Mouse (Mus musculus) CH12.LX (cell line): ENCODE measurements around the gene Dkc1. TPM values are rescaled to one million over a fixed set of nuclear protein-coding genes. Genes with fewer than 3 reads are reported as not detected.

Source experiments
- DNase-seq: peaks from one replicate; pipeline ENCODE4 v3.0.0-alpha.2; 2013; ENCODE audit errors: extremely low read depth
- H3K27ac ChIP-seq: 2 replicates; pipeline ENCODE4 v1.5.1; 2012; ENCODE audit warnings: low read depth, mild to moderate bottlenecking, control low read depth, moderate library complexity; ENCODE audit not compliant: insufficient read depth
- H3K27me3 ChIP-seq: replicated peaks from 2 replicates; pipeline ENCODE3; 2012; ENCODE audit warnings: inconsistent platforms
- H3K36me3 ChIP-seq, 2 experiments: replicated peaks in 1 of 2; 2 replicates each; pipeline versions ENCODE3 to v1.6.1; 2012; ENCODE audit warnings: inconsistent platforms in 1 of 2, low read length in 1 of 2, mild to moderate bottlenecking in 1 of 2, mixed read lengths in 1 of 2, moderate library complexity in 1 of 2; ENCODE audit not compliant: control insufficient read depth in 1 of 2, insufficient read depth in 1 of 2
- H3K4me1 ChIP-seq, 2 experiments: 2 replicates each; pipeline ENCODE4 v1.6.1; 2012; ENCODE audit warnings: inconsistent platforms in 1 of 2, moderate library complexity in 1 of 2; ENCODE audit not compliant: insufficient read depth in 2 of 2, control insufficient read depth in 1 of 2
- H3K4me2 ChIP-seq: 2 replicates; pipeline ENCODE4 v1.6.1; 2012; ENCODE audit warnings: low read depth, mild to moderate bottlenecking, control low read depth; ENCODE audit not compliant: poor library complexity, insufficient read depth, severe bottlenecking
- H3K4me3 ChIP-seq, 3 experiments: fragments of 150-350 bp in 1 of 3; sonication (generic) in 1 of 3; replicated peaks in 1 of 3; 2 replicates each; pipeline versions ENCODE3 to v1.5.1; 2011 to 2012; ENCODE audit warnings: low read depth in 2 of 3, low read length in 2 of 3, mild to moderate bottlenecking in 2 of 3, moderate library complexity in 2 of 3, control low read depth in 1 of 3, improper control_type of control experiment in 1 of 3, inconsistent platforms in 1 of 3, mixed read lengths in 1 of 3; ENCODE audit not compliant: poor library complexity in 1 of 3
- H3K79me2 ChIP-seq: replicated peaks from 2 replicates; pipeline ENCODE4 v1.6.1; 2012; ENCODE audit warnings: mild to moderate bottlenecking, moderate library complexity; ENCODE audit not compliant: control insufficient read depth, poor library complexity, insufficient read depth, severe bottlenecking; ENCODE audit errors: extremely low read depth
- H3K9ac ChIP-seq: 2 replicates; pipeline ENCODE4 v1.6.1; 2012; ENCODE audit warnings: low read depth, mild to moderate bottlenecking, control low read depth, moderate library complexity; ENCODE audit not compliant: insufficient read depth
- H3K9me3 ChIP-seq: replicated peaks from 2 replicates; pipeline ENCODE3; 2012; ENCODE audit warnings: low read length, inconsistent platforms, mixed read lengths
- E2F4 ChIP-seq: IDR thresholded peaks from 2 replicates; pipeline ENCODE4 v1.6.1; 2011; ENCODE audit warnings: low read depth, low read length, improper control_type of control experiment; ENCODE audit not compliant: insufficient replicate concordance
- ELF1 ChIP-seq: IDR thresholded peaks from 2 replicates; pipeline ENCODE4 v1.6.1; 2014; ENCODE audit warnings: low read depth, mild to moderate bottlenecking, inconsistent platforms, low read length, improper control_type of control experiment
- EP300 ChIP-seq: IDR thresholded peaks from 2 replicates; pipeline ENCODE4 v1.6.1; 2011; ENCODE audit warnings: low read length, improper control_type of control experiment
- GABPA ChIP-seq: IDR thresholded peaks from 2 replicates; pipeline ENCODE4 v1.6.1; 2012; ENCODE audit warnings: low read depth, low read length, improper control_type of control experiment, inconsistent platforms; ENCODE audit not compliant: insufficient replicate concordance
- HCFC1 ChIP-seq: IDR thresholded peaks from 2 replicates; pipeline ENCODE4 v1.6.1; 2012; ENCODE audit warnings: low read depth, mild to moderate bottlenecking, inconsistent platforms, low read length, improper control_type of control experiment
- JUN ChIP-seq: IDR thresholded peaks from 2 replicates; pipeline ENCODE4 v1.6.1; 2011; ENCODE audit warnings: low read depth, mild to moderate bottlenecking, low read length, improper control_type of control experiment, moderate library complexity; ENCODE audit not compliant: insufficient read depth
- JUND ChIP-seq: conservative IDR thresholded peaks from 2 replicates; pipeline ENCODE4 v1.6.1; 2011; ENCODE audit warnings: low read depth, low read length, improper control_type of control experiment
- KAT2A ChIP-seq: IDR thresholded peaks from 2 replicates; pipeline ENCODE4 v1.6.1; 2012; ENCODE audit warnings: low read length, improper control_type of control experiment, inconsistent platforms; ENCODE audit not compliant: insufficient replicate concordance
- MAFK ChIP-seq: IDR thresholded peaks from 2 replicates; pipeline ENCODE4 v1.6.1; 2011; ENCODE audit warnings: low read length, improper control_type of control experiment; ENCODE audit not compliant: insufficient replicate concordance
- MAZ ChIP-seq: IDR thresholded peaks from 2 replicates; pipeline ENCODE4 v1.6.1; 2012; ENCODE audit warnings: low read depth, mild to moderate bottlenecking, inconsistent platforms, low read length, improper control_type of control experiment, moderate library complexity
- MEF2A ChIP-seq: IDR thresholded peaks from 2 replicates; pipeline ENCODE4 v1.6.1; 2014; ENCODE audit warnings: low read depth, mild to moderate bottlenecking, inconsistent platforms, low read length, improper control_type of control experiment, borderline replicate concordance
- MXI1 ChIP-seq: IDR thresholded peaks from 2 replicates; pipeline ENCODE4 v1.6.1; 2011; ENCODE audit warnings: mild to moderate bottlenecking, low read depth, low read length, improper control_type of control experiment
- MYC ChIP-seq: IDR thresholded peaks from 2 replicates; pipeline ENCODE4 v1.6.1; 2011; ENCODE audit warnings: low read depth, mild to moderate bottlenecking, improper control_type of control experiment, low read length
- NELFE ChIP-seq: IDR thresholded peaks from 2 replicates; pipeline ENCODE4 v1.6.1; 2011; ENCODE audit warnings: low read depth, low read length, improper control_type of control experiment
- PAX5 ChIP-seq: IDR thresholded peaks from 2 replicates; pipeline ENCODE4 v1.6.1; 2012; ENCODE audit warnings: low read length, inconsistent platforms, mixed read lengths
- POLR2A ChIP-seq: IDR thresholded peaks from 2 replicates; pipeline ENCODE4 v1.6.1; 2011; ENCODE audit warnings: low read depth, mild to moderate bottlenecking, improper control_type of control experiment, low read length
- POLR2AphosphoS2 ChIP-seq: IDR thresholded peaks from 2 replicates; pipeline ENCODE4 v1.6.1; 2011; ENCODE audit warnings: low read depth, low read length, improper control_type of control experiment
- RAD21 ChIP-seq: IDR thresholded peaks from 2 replicates; pipeline ENCODE4 v1.6.1; 2011; ENCODE audit warnings: low read depth, mild to moderate bottlenecking, low read length, improper control_type of control experiment, moderate library complexity
- RCOR1 ChIP-seq: conservative IDR thresholded peaks from 2 replicates; pipeline ENCODE4 v1.6.1; 2012; ENCODE audit warnings: low read depth, mild to moderate bottlenecking, inconsistent platforms, low read length, improper control_type of control experiment
- SMC3 ChIP-seq: IDR thresholded peaks from 2 replicates; pipeline ENCODE4 v1.6.1; 2011; ENCODE audit warnings: low read depth, low read length, improper control_type of control experiment
- TBP ChIP-seq: conservative IDR thresholded peaks from 2 replicates; pipeline ENCODE4 v1.6.1; 2011; ENCODE audit warnings: low read depth, low read length, improper control_type of control experiment
- USF1 ChIP-seq: IDR thresholded peaks from 2 replicates; pipeline ENCODE4 v1.6.1; 2014; ENCODE audit warnings: low read depth, mild to moderate bottlenecking, inconsistent platforms, low read length, improper control_type of control experiment
- ZC3H11A ChIP-seq: IDR thresholded peaks from 2 replicates; pipeline ENCODE4 v1.6.1; 2012; ENCODE audit warnings: low read depth, mild to moderate bottlenecking, inconsistent platforms, low read length, improper control_type of control experiment
- ZKSCAN1 ChIP-seq: IDR thresholded peaks from 2 replicates; pipeline ENCODE4 v1.6.1; 2012; ENCODE audit warnings: low read depth, inconsistent platforms, low read length, improper control_type of control experiment, borderline replicate concordance
- ZMIZ1 ChIP-seq: IDR thresholded peaks from 2 replicates; pipeline ENCODE4 v1.6.1; 2012; ENCODE audit warnings: low read depth, mild to moderate bottlenecking, inconsistent platforms, low read length, improper control_type of control experiment
- dilution Hi-C: fragments of 300-500 bp; cut with MboI; formaldehyde crosslinking; loops from 2 replicates; pipeline ENCODE4 v1.14.3; 2020; ENCODE audit warnings: low sequenced_read_pairs; ENCODE audit not compliant: extremely low pct_unique_long_range_greater_than_20kb, extremely low pct_ligation_motif_present
- in situ Hi-C: fragments of 300-500 bp; cut with MboI; formaldehyde crosslinking; loops from 3 replicates; pipeline ENCODE4 v1.14.3; 2019; ENCODE audit warnings: low sequenced_read_pairs, low pct_ligation_motif_present, low pct_unique_long_range_greater_than_20kb, mixed read lengths
- polyA plus RNA-seq: library from polyadenylated mRNA; unstranded; fragments of >175 nt; gene quantifications from 2 replicates; pipeline ENCODE4 v1.2.1, GENCODE M21; 2012; ENCODE audit warnings: low read depth; ENCODE audit not compliant: insufficient read length
- total RNA-seq, 2 experiments: library from RNA; depleted of rRNA; stranded (reverse); fragments of 300-350 nt in 1 of 2; fragments of >200 nt in 1 of 2; gene quantifications; 2 replicates each; pipeline ENCODE4 v1.2.3; 2012 to 2014

Dkc1 gene
- total and polyA plus RNA-seq, 3 experiments, result 110 to 273 (median 260) TPM

DNA sequence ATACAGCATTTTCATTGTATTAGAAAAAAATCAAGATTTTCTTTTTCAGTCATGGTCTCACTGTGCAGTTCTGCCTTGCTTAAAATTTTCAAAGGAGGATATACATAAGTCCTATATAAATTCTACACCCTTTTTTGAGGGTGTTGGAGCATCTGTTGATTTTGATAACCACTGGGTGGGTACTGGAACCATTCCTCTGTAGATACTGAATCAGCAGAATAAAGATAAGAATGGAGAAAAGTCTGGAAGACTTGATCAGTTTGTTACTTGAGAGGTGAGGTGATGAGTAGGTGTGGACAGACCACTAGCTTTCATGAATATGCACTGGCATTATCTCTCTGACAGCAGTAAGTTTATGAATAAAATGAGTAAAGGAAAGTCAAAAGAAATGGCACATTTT is 19.9 kb downstream of the Dkc1 start:
- Histone ChIP-seq H3K9ac (no peak overlapping the region), H3K9me3 (no peaks in the 10 kb centered on the region), H3K4me2 (no peak overlapping the region), H3K27ac (no peak overlapping the region), H3K27me3 (no peaks in the 10 kb centered on the region), H3K4me1 (no peaks in the 10 kb centered on the region), H3K79me2 (no peaks in the 10 kb centered on the region), H3K36me3 (peaks cover 4 to 24% of the 10 kb centered on the region in 2 experiments), H3K4me3 (no peak overlapping the region)
- dilution Hi-C loops, result no loop called here
- TF ChIP-seq PAX5 (no peak), ZC3H11A (no peak), ELF1 (no peak), JUND (no peak), RCOR1 (no peak), EP300 (no peak), E2F4 (no peak), NELFE (no peak), SMC3 (no peak), POLR2A (no peak), TBP (no peak), ZMIZ1 (no peak)
- DNase-seq, result no peak
- in situ Hi-C loops, result no loop called here

DNA sequence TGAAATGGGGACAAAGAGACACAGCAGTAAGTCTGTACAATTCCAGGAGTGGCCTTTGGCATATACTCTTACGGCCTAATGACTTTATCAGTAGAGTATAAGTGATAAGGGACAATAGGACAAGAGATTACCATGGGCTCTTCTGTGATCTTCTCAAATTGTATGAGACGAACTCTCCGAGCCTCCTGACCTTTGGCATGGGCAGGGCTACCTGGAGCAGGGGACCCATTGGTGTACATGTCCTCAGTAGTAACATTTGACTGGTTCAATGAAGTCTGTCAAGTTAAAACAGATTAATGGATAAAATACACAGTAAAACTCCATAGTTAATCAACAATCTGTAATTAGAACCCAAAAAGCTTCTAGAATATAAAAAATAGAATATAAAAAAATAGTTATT is 30.0 kb downstream of the Dkc1 start:
- H3K9ac ChIP-seq, result no peak overlapping the region
- dilution Hi-C loops (no loop called here), in situ Hi-C loops (no loop called here)
- H3K4me1 ChIP-seq, result peaks cover 0 to 8% of the 10 kb centered on the region in 2 experiments; a peak in 1 of 4 replicates
- DNase-seq, result no peak
- no peaks in the 10 kb centered on the region for H3K27me3 ChIP-seq
- 0 out of 2 replicates have a peak, but pooled peaks cover 3% of the 10 kb centered on the region for H3K79me2 ChIP-seq
- H3K27ac ChIP-seq, result no peak overlapping the region
- H3K9me3 ChIP-seq, result no peaks in the 10 kb centered on the region
- H3K4me2 ChIP-seq, result no peak overlapping the region
- TF ChIP-seq EP300, result no peak
- no peak for TF ChIP-seq MXI1
- TF ChIP-seq ZMIZ1, result no peak
- no peak for TF ChIP-seq ZKSCAN1
- no peak for TF ChIP-seq SMC3
- no peak for TF ChIP-seq GABPA
- no peak for TF ChIP-seq RAD21
- TF ChIP-seq PAX5, result no peak
- no peak for TF ChIP-seq KAT2A
- TF ChIP-seq JUND, result no peak
- TF ChIP-seq MAFK, result no peak
- TF ChIP-seq POLR2AphosphoS2, result no peak
- TF ChIP-seq TBP, result no peak
- TF ChIP-seq USF1, result no peak
- no peak for TF ChIP-seq MEF2A
- no peak for TF ChIP-seq MAZ
- no peak for TF ChIP-seq HCFC1
- no peak for TF ChIP-seq MYC
- TF ChIP-seq JUN, result no peak
- peaks cover 0 to 10% of the 10 kb centered on the region in 2 experiments for H3K36me3 ChIP-seq
- H3K4me3 ChIP-seq, result no peak overlapping the region
